Mouse (Mus musculus): Measurements from ENCODE around the gene Samsn1. TPM values are rescaled to one million over a fixed set of nuclear protein-coding genes. Genes with fewer than 3 reads are reported as not detected.

Gene Samsn1
- polyA plus RNA-seq (2014; fragmentation: Nextera tagmentation; extraction: Ambion mirVana), result 1.2 and 1.4 TPM in 2 replicates

GRCm38 (mm10) chr16:76022181-76022580 lies at the start of gene Samsn1:
Gene Samsn1, minus strand, starts transcription at chr16:76022281.
- whole genome bisulfite sequencing, result 81% methylated on average over 7 of the region's 7 CpGs
- Histone ChIP-seq H3K9ac (ENCODE audit: low read length) (no peak within 1 kb of the TSS), H3K9me3 (ENCODE audit: control insufficient read depth, low read length) (no peaks in the 10 kb centered on the region), H3K36me3 (ENCODE audit: control insufficient read depth, insufficient read depth, low read length) (no peaks in the 10 kb centered on the region), H3K27me3 (ENCODE audit: control insufficient read depth, insufficient read depth, low read length) (no peaks in the 10 kb centered on the region), H3K4me2 (no peak within 1 kb of the TSS), H3K4me3 (ENCODE audit: low read depth, low read length) (no peak within 1 kb of the TSS), H3K4me1 (ENCODE audit: control insufficient read depth, insufficient read depth, low read length) (no peaks in the 10 kb centered on the region), H3K27ac (ENCODE audit: low read depth, low read length) (no peak within 1 kb of the TSS)
- DNase-seq (ENCODE audit: low spot score, missing footprints) (no peak), ATAC-seq (ENCODE audit: low FRiP score) (no peak)

GRCm38 (mm10) chr16:76066082-76066635 lies 44.1 kb upstream of the Samsn1 start:
- no peak for DNase-seq (ENCODE audit: low spot score, missing footprints)

DNA sequence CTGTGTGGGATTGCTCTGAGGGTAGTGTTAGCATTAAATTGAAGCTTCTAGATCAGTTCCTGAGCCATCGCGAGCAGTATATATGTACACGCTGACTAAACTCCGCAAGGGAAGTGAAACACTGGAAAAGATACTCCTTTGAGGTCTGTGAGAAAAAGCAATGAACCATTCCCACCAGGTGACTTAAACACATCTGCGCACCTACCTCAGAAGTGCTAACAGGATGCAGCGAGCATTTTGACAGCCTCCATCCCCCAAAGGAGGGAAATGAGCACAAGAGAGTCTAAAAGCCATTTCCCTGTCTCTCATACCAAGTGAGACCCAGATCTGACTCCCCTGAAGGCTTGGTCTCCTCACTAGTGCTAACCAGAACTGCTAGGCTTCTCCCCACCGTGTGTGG lies 32.9 kb upstream of the Samsn1 start:
- no peak for ATAC-seq (ENCODE audit: low FRiP score)
- H3K4me2 ChIP-seq, result no peak overlapping the region
- no peaks in the 10 kb centered on the region for H3K36me3 ChIP-seq (ENCODE audit: control insufficient read depth, insufficient read depth, low read length)
- no peaks in the 10 kb centered on the region for H3K4me1 ChIP-seq (ENCODE audit: control insufficient read depth, insufficient read depth, low read length)
- no peak overlapping the region for H3K4me3 ChIP-seq (ENCODE audit: low read depth, low read length)
- H3K9ac ChIP-seq (ENCODE audit: low read length), result no peak overlapping the region
- no peak for DNase-seq (ENCODE audit: low spot score, missing footprints)
- H3K27ac ChIP-seq (ENCODE audit: low read depth, low read length), result no peak overlapping the region
- H3K27me3 ChIP-seq (ENCODE audit: control insufficient read depth, insufficient read depth, low read length), result no peaks in the 10 kb centered on the region
- WGBS, result 95% methylated on average over 7 of the region's 7 CpGs
- no peaks in the 10 kb centered on the region; the same call in 1 of the 2 replicates for H3K9me3 ChIP-seq (ENCODE audit: control insufficient read depth, low read length)

More at GRCm38 (mm10) chr16:76066082-76066635, 44.1 kb upstream of the Samsn1 start:
- no peaks in the 10 kb centered on the region for H3K27me3 ChIP-seq (ENCODE audit: control insufficient read depth, insufficient read depth, low read length)
- no peak overlapping the region for H3K27ac ChIP-seq (ENCODE audit: low read depth, low read length)
- no peak overlapping the region for H3K4me2 ChIP-seq
- H3K9me3 ChIP-seq (ENCODE audit: control insufficient read depth, low read length), result no peaks in the 10 kb centered on the region
- H3K4me1 ChIP-seq (ENCODE audit: control insufficient read depth, insufficient read depth, low read length), result no peaks in the 10 kb centered on the region
- no peak overlapping the region for H3K4me3 ChIP-seq (ENCODE audit: low read depth, low read length)
- no peak for ATAC-seq (ENCODE audit: low FRiP score)
- 94% methylated on average over 14 of the region's 14 CpGs for WGBS
- H3K9ac ChIP-seq (ENCODE audit: low read length), result no peak overlapping the region
- H3K36me3 ChIP-seq (ENCODE audit: control insufficient read depth, insufficient read depth, low read length), result no peaks in the 10 kb centered on the region

DNA sequence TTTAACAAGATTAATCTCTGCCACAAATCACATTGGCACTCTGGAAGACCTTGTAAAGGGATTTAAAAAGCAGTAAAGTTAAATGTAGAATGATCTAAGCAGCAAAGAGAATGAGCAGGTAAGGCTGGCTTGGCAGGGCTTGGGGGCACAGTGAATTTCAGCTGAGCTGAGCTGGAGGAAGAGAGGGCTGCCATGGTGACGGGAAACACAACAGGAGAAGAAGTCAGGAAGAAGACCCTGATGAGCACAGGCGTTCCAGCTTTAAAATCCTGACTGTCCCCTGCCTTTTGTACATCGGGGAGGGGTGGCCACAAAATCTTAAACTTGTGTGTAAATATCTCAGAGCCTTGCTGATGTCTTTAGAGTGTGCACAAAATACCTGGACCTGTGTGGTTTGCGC lies 32.0 kb upstream of the Samsn1 start:
- Histone ChIP-seq H3K9ac (ENCODE audit: low read length) (no peak overlapping the region), H3K36me3 (ENCODE audit: control insufficient read depth, insufficient read depth, low read length) (no peaks in the 10 kb centered on the region), H3K4me2 (no peak overlapping the region), H3K27ac (ENCODE audit: low read depth, low read length) (no peak overlapping the region), H3K4me1 (ENCODE audit: control insufficient read depth, insufficient read depth, low read length) (no peaks in the 10 kb centered on the region), H3K27me3 (ENCODE audit: control insufficient read depth, insufficient read depth, low read length) (no peaks in the 10 kb centered on the region), H3K9me3 (ENCODE audit: control insufficient read depth, low read length) (no peaks in the 10 kb centered on the region; the same call in 1 of the 2 replicates), H3K4me3 (ENCODE audit: low read depth, low read length) (no peak overlapping the region)
- no peak for ATAC-seq (ENCODE audit: low FRiP score)
- WGBS, result 82% methylated on average over 4 of the region's 4 CpGs
- DNase-seq (ENCODE audit: low spot score, missing footprints), result no peak

DNA sequence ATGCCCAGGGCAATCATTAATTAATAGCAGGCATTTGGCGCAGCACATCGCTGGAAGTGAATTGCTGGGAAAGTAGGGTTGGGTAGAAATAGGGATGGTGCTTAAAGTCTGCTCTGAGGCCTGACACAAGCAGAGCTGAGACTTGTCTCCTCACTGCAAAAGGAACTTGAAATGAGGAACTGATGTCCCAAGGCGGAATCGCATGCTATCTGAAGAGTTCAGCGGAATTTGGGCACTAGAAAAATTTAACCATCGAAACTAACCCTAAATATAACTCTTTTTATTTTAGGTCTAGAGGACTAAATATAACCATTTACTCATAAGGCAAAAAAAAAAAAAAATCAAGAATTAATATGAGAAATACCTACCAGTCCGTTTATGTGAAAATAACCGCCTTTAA lies 31.5 kb upstream of the Samsn1 start:
- no peak overlapping the region for H3K4me2 ChIP-seq
- H3K27me3 ChIP-seq (ENCODE audit: control insufficient read depth, insufficient read depth, low read length), result no peaks in the 10 kb centered on the region
- no peaks in the 10 kb centered on the region for H3K4me1 ChIP-seq (ENCODE audit: control insufficient read depth, insufficient read depth, low read length)
- no peak for DNase-seq (ENCODE audit: low spot score, missing footprints)
- no peak overlapping the region for H3K4me3 ChIP-seq (ENCODE audit: low read depth, low read length)
- no peak overlapping the region for H3K27ac ChIP-seq (ENCODE audit: low read depth, low read length)
- 94% methylated on average over 8 of the region's 8 CpGs for WGBS
- no peak overlapping the region for H3K9ac ChIP-seq (ENCODE audit: low read length)
- no peaks in the 10 kb centered on the region; the same call in 1 of the 2 replicates for H3K9me3 ChIP-seq (ENCODE audit: control insufficient read depth, low read length)
- ATAC-seq (ENCODE audit: low FRiP score), result no peak
- H3K36me3 ChIP-seq (ENCODE audit: control insufficient read depth, insufficient read depth, low read length), result no peaks in the 10 kb centered on the region

DNA sequence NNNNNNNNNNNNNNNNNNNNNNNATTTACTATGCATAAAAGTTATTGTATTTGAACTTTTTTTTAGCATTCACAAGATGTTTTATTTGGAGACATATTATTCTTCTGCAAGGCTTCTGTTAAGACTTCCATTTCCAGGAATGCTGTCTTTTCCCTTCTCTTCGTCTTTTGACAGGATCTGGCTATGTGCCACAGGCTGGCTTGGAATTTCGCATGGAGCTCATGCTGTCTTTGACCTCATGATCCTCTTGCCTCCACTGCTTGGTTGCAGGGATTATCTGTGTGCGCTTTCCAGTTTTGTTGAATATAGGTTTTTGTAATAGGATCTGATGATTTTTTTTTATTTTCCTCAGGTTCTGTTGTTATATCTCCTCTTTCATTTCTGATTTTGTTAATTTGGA lies 25.0 kb upstream of the Samsn1 start:
- no peak for DNase-seq (ENCODE audit: low spot score, missing footprints)
- Histone ChIP-seq H3K36me3 (ENCODE audit: control insufficient read depth, insufficient read depth, low read length) (no peaks in the 10 kb centered on the region), H3K9me3 (ENCODE audit: control insufficient read depth, low read length) (no peaks in the 10 kb centered on the region), H3K4me1 (ENCODE audit: control insufficient read depth, insufficient read depth, low read length) (no peaks in the 10 kb centered on the region), H3K4me3 (ENCODE audit: low read depth, low read length) (no peak overlapping the region), H3K9ac (ENCODE audit: low read length) (no peak overlapping the region), H3K4me2 (no peak overlapping the region), H3K27me3 (ENCODE audit: control insufficient read depth, insufficient read depth, low read length) (no peaks in the 10 kb centered on the region), H3K27ac (ENCODE audit: low read depth, low read length) (no peak overlapping the region)
- WGBS, result 73% methylated on average over 3 of the region's 3 CpGs
- ATAC-seq (ENCODE audit: low FRiP score), result no peak

GRCm38 (mm10) chr16:76040319-76040945 lies 18.4 kb upstream of the Samsn1 start:
- DNase-seq (ENCODE audit: low spot score, missing footprints) (no peak), ATAC-seq (ENCODE audit: low FRiP score) (no peak)
- Histone ChIP-seq H3K4me1 (ENCODE audit: control insufficient read depth, insufficient read depth, low read length) (no peaks in the 10 kb centered on the region), H3K36me3 (ENCODE audit: control insufficient read depth, insufficient read depth, low read length) (no peaks in the 10 kb centered on the region), H3K9me3 (ENCODE audit: control insufficient read depth, low read length) (no peaks in the 10 kb centered on the region), H3K4me2 (no peak overlapping the region), H3K27ac (ENCODE audit: low read depth, low read length) (no peak overlapping the region), H3K27me3 (ENCODE audit: control insufficient read depth, insufficient read depth, low read length) (no peaks in the 10 kb centered on the region), H3K9ac (ENCODE audit: low read length) (no peak overlapping the region), H3K4me3 (ENCODE audit: low read depth, low read length) (no peak overlapping the region)
- 91% methylated on average over 6 of the region's 6 CpGs for WGBS

GRCm38 (mm10) chr16:76019164-76019563 lies 2.9 kb downstream of the Samsn1 start:
- no peak for ATAC-seq (ENCODE audit: low FRiP score)
- Histone ChIP-seq H3K4me3 (ENCODE audit: low read depth, low read length) (no peak overlapping the region), H3K4me1 (ENCODE audit: control insufficient read depth, insufficient read depth, low read length) (no peaks in the 10 kb centered on the region), H3K4me2 (no peak overlapping the region), H3K9me3 (ENCODE audit: control insufficient read depth, low read length) (no peaks in the 10 kb centered on the region), H3K27ac (ENCODE audit: low read depth, low read length) (no peak overlapping the region), H3K9ac (ENCODE audit: low read length) (no peak overlapping the region), H3K36me3 (ENCODE audit: control insufficient read depth, insufficient read depth, low read length) (no peaks in the 10 kb centered on the region), H3K27me3 (ENCODE audit: control insufficient read depth, insufficient read depth, low read length) (no peaks in the 10 kb centered on the region)
- DNase-seq (ENCODE audit: low spot score, missing footprints), result no peak
- 45% methylated on average over 1 of the region's 1 CpGs for WGBS

DNA sequence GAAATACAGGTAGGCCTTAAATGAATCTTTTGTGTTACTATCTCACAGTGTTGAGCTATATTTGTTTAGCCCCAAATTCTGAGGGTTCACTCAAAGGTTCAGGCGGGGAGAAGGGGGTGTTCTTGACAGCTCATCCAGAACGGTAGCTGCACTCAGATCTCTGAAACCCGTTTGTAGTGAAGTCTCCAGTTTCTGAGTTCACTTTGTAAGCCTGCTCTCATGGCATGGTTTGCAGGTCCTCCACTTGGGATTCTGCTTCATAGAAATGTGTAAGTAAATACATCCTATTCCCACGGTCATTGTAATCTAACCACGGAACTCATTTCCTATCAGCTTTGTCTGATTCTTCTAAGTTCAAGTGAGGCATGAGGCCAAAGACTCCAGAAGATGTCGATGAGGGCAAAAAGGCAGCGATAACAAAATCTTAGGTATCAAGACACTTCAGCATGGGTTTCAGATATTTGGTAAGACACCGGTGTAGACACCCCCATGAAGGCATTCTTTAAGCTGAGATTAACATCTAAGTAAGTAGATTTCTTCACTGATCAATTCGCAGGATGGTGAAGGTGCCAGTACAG lies 18.2 kb downstream of the Samsn1 start:
- H3K4me1 ChIP-seq (ENCODE audit: control insufficient read depth, insufficient read depth, low read length), result no peaks in the 10 kb centered on the region
- H3K9me3 ChIP-seq (ENCODE audit: control insufficient read depth, low read length), result no peaks in the 10 kb centered on the region
- ATAC-seq (ENCODE audit: low FRiP score) (no peak), DNase-seq (ENCODE audit: low spot score, missing footprints) (no peak)
- 92% methylated on average over 9 of the region's 9 CpGs for WGBS
- H3K36me3 ChIP-seq (ENCODE audit: control insufficient read depth, insufficient read depth, low read length), result no peaks in the 10 kb centered on the region
- no peak overlapping the region for H3K9ac ChIP-seq (ENCODE audit: low read length)
- no peak overlapping the region for H3K27ac ChIP-seq (ENCODE audit: low read depth, low read length)
- no peaks in the 10 kb centered on the region for H3K27me3 ChIP-seq (ENCODE audit: control insufficient read depth, insufficient read depth, low read length)
- H3K4me2 ChIP-seq, result no peak overlapping the region
- H3K4me3 ChIP-seq (ENCODE audit: low read depth, low read length), result no peak overlapping the region
